Mouse (Mus musculus) lung, embryonic 14.5 days (tissue): Measurements from ENCODE around the gene Adcy2. TPM values are rescaled to one million over a fixed set of nuclear protein-coding genes. Genes with fewer than 3 reads are reported as not detected.
A peak's percentile ranks its signal among the peaks of the same experiment; 100 is the strongest.

ENCODE experiments used
- ATAC-seq: fragments of 200-750 bp; cut with Nextera tagmentation; 2 replicates; pipeline ENCODE4 v1.8.0; 2017; ENCODE audit warnings: mild to moderate bottlenecking, moderate TSS enrichment, moderate library complexity; ENCODE audit not compliant: insufficient read depth
- DNase-seq: peaks from one replicate; pipeline ENCODE4 v3.0.0-alpha.2; 2015
- H3K27ac ChIP-seq: fragments of 300-500 bp; sonication (generic); 2 replicates; pipeline ENCODE4 v1.5.1; 2014; ENCODE audit warnings: low read depth, mild to moderate bottlenecking, moderate library complexity
- H3K27me3 ChIP-seq: fragments of 300-500 bp; sonication (generic); 2 replicates; pipeline ENCODE4 v1.6.1; 2014; ENCODE audit warnings: low read length, control low read depth; ENCODE audit not compliant: insufficient read depth
- H3K36me3 ChIP-seq: fragments of 300-500 bp; sonication (generic); 2 replicates; pipeline ENCODE4 v1.6.1; 2014; ENCODE audit warnings: control low read depth; ENCODE audit not compliant: insufficient read depth
- H3K4me1 ChIP-seq: fragments of 300-500 bp; sonication (generic); 2 replicates; pipeline ENCODE4 v1.6.1; 2014; ENCODE audit warnings: antibody characterized with exemption, control low read depth; ENCODE audit not compliant: insufficient read depth
- H3K4me2 ChIP-seq: fragments of 300-500 bp; sonication (generic); 2 replicates; pipeline ENCODE4 v1.6.1; 2014; ENCODE audit warnings: mild to moderate bottlenecking
- H3K4me3 ChIP-seq: fragments of 300-500 bp; sonication (generic); 2 replicates; pipeline ENCODE4 v1.5.1; 2014; ENCODE audit warnings: low read depth, low read length
- H3K9ac ChIP-seq: fragments of 300-500 bp; sonication (generic); 2 replicates; pipeline ENCODE4 v1.6.1; 2014
- H3K9me3 ChIP-seq: fragments of 300-500 bp; sonication (generic); 2 replicates; pipeline ENCODE4 v1.6.1; 2016; ENCODE audit warnings: low read depth, low read length, control low read depth
- CTCF ChIP-seq: IDR thresholded peaks from 2 replicates; pipeline ENCODE4 v1.5.1; 2016; ENCODE audit warnings: antibody characterized with exemption, low read depth
- WGBS: fragments of 180-500 bp; shearing (Covaris S2); extraction: QIAGEN DNeasy Blood & Tissue Kit; methylation state at CpG from one replicate; pipeline ENCODE4 v1.1.7; 2014; 5-methylcytosine and 5-hydroxymethylcytosine counted together
- polyA plus RNA-seq: library from polyadenylated mRNA; unstranded; fragments of >200 nt; fragmentation: Nextera tagmentation; extraction: Ambion mirVana; gene quantifications from 2 replicates; pipeline ENCODE4 v1.2.1, GENCODE M21; 2014

Adcy2 gene
- polyA plus RNA-seq, 1 experiment from 2014 or later = 23.8 TPM

GRCm38 (mm10) chr13:68793286-68793685, 206.1 kb downstream of the Adcy2 start:
- Histone ChIP-seq H3K4me1 (peaks cover 6% of the 10 kb centered on the region; the same call in 1 of the 2 replicates), H3K27me3 (no peaks in the 10 kb centered on the region), H3K4me3 (no peak overlapping the region), H3K36me3 (no peaks in the 10 kb centered on the region), H3K9ac (no peak overlapping the region), H3K4me2 (no peak overlapping the region), H3K27ac (no peak overlapping the region), H3K9me3 (no peaks in the 10 kb centered on the region)
- TF ChIP-seq CTCF = no peak
- DNase-seq = peak; percentile 88
- peak; percentile 94 for ATAC-seq

- peak; percentile 13 for DNase-seq
- 71% methylated on average over 8 of the region's 8 CpGs for WGBS
- ATAC-seq = no peak
- no peaks in the 10 kb centered on the region for H3K36me3 ChIP-seq
- no peak overlapping the region for H3K27ac ChIP-seq
- H3K27me3 ChIP-seq = no peaks in the 10 kb centered on the region
- TF ChIP-seq CTCF = no peak
- no peak overlapping the region for H3K9ac ChIP-seq
- no peak overlapping the region for H3K4me3 ChIP-seq
- H3K9me3 ChIP-seq = no peaks in the 10 kb centered on the region
- H3K4me2 ChIP-seq = no peak overlapping the region
- no peaks in the 10 kb centered on the region for H3K4me1 ChIP-seq
Observed at GRCm38 (mm10) chr13:68787286-68788061, 211.9 kb downstream of the Adcy2 start.

- no peak overlapping the region for H3K4me3 ChIP-seq
- no peaks in the 10 kb centered on the region for H3K36me3 ChIP-seq
- TF ChIP-seq CTCF = no peak
- no peak overlapping the region for H3K27ac ChIP-seq
- no peaks in the 10 kb centered on the region for H3K4me1 ChIP-seq
- ATAC-seq = no peak
- no peak overlapping the region for H3K9ac ChIP-seq
- no peak for DNase-seq
- H3K4me2 ChIP-seq = no peak overlapping the region
- WGBS = 42% methylated on average over 1 of the region's 1 CpGs
- no peaks in the 10 kb centered on the region for H3K27me3 ChIP-seq
- H3K9me3 ChIP-seq = no peaks in the 10 kb centered on the region
Observed at GRCm38 (mm10) chr13:68783096-68783495, 216.2 kb downstream of the Adcy2 start.

- DNase-seq (peak; percentile 73), ATAC-seq (peak; percentile 73; the same call in 1 of the 2 replicates)
- no peak overlapping the region for H3K9ac ChIP-seq
- no peak overlapping the region for H3K27ac ChIP-seq
- H3K4me2 ChIP-seq = no peak overlapping the region
- H3K4me1 ChIP-seq = no peaks in the 10 kb centered on the region
- H3K4me3 ChIP-seq = no peak overlapping the region
- no peaks in the 10 kb centered on the region for H3K27me3 ChIP-seq
- H3K36me3 ChIP-seq = no peaks in the 10 kb centered on the region
- no peak for TF ChIP-seq CTCF
- no peaks in the 10 kb centered on the region for H3K9me3 ChIP-seq
- 62% methylated on average over 6 of the region's 6 CpGs for WGBS
Observed at GRCm38 (mm10) chr13:68778011-68778672, 221.2 kb downstream of the Adcy2 start.

GRCm38 (mm10) chr13:68773599-68774211, 225.6 kb downstream of the Adcy2 start:
- 52% methylated on average over 2 of the region's 2 CpGs for WGBS
- no peak overlapping the region for H3K4me3 ChIP-seq
- no peak overlapping the region for H3K4me2 ChIP-seq
- ATAC-seq (no peak), DNase-seq (peak; percentile 20)
- no peaks in the 10 kb centered on the region for H3K27me3 ChIP-seq
- no peaks in the 10 kb centered on the region for H3K4me1 ChIP-seq
- no peak for TF ChIP-seq CTCF
- no peak overlapping the region for H3K27ac ChIP-seq
- no peaks in the 10 kb centered on the region for H3K36me3 ChIP-seq
- H3K9me3 ChIP-seq = no peaks in the 10 kb centered on the region
- no peak overlapping the region for H3K9ac ChIP-seq

- Histone ChIP-seq H3K4me2 (no peak overlapping the region), H3K27me3 (no peaks in the 10 kb centered on the region), H3K4me3 (no peak overlapping the region), H3K9ac (no peak overlapping the region), H3K27ac (no peak overlapping the region), H3K4me1 (no peaks in the 10 kb centered on the region), H3K36me3 (no peaks in the 10 kb centered on the region), H3K9me3 (no peaks in the 10 kb centered on the region)
- DNase-seq (no peak), ATAC-seq (no peak)
- WGBS = 72% methylated on average over 3 of the region's 3 CpGs
- TF ChIP-seq CTCF = no peak
Observed at GRCm38 (mm10) chr13:68768588-68768987, 230.8 kb downstream of the Adcy2 start.

- DNase-seq (no peak), ATAC-seq (no peak)
- Histone ChIP-seq H3K4me1 (no peaks in the 10 kb centered on the region), H3K9me3 (no peaks in the 10 kb centered on the region), H3K9ac (no peak overlapping the region), H3K27me3 (no peaks in the 10 kb centered on the region), H3K4me3 (no peak overlapping the region), H3K4me2 (no peak overlapping the region), H3K27ac (no peak overlapping the region), H3K36me3 (no peaks in the 10 kb centered on the region)
- TF ChIP-seq CTCF = no peak
- 78% methylated on average over 8 of the region's 8 CpGs for whole genome bisulfite sequencing
Observed at GRCm38 (mm10) chr13:68765896-68766578, 233.3 kb downstream of the Adcy2 start.
